Mouse (Mus musculus) A20 (cell line): ENCODE data around the gene Gm5592.
"Not testable (repeated sequence)": the region's sequence is repeated elsewhere in the genome, so short reads cannot be mapped to it uniquely, and the experiment has no call there.

Source experiments
- DNase-seq: peaks from one replicate; pipeline ENCODE4 v3.0.0-alpha.2; 2011; ENCODE audit warnings: low read depth, low spot score

The Gm5592 gene

GRCm38 (mm10) chr7:41153541-41153940 lies at the start of gene Gm5592:
Gene Gm5592, plus strand, starts transcription at chr7:41153841.
- DNase-seq, result not testable (repeated sequence)

GRCm38 (mm10) chr7:41155806-41156205 lies 2.2 kb downstream of the Gm5592 start:
- DNase-seq, result not testable (repeated sequence)

GRCm38 (mm10) chr7:41157879-41158278 lies 4.2 kb downstream of the Gm5592 start:
- not testable (repeated sequence) for DNase-seq

- not testable (repeated sequence) for DNase-seq
These were observed 4.9 kb downstream of the Gm5592 start for GRCm38 (mm10) chr7:41158562-41158961.

GRCm38 (mm10) chr7:41193671-41194070 lies 40.0 kb downstream of the Gm5592 start:
- DNase-seq, result no peak
